Mouse (Mus musculus): Measurements from ENCODE around the gene 2610001J05Rik.

DNA sequence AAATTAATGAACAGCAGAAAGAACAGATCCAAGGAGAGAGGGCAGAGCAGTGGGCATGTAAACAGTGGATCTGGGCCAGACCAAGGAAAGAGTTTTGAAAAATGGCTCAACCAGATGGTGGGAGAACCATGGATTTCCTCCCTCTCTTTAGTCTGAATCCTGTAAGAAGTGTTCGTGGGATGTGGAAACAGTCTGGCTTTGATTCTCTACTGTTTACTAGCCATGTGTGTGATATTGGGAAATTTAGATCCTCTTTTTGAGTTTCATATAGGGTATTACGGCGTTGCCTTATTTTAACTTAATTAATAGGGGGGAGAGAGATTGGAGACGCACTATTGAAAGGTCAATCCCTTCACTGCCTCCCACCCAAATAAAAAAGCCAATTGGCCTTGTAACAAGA lies 18.1 kb downstream of the 2610001J05Rik start:
- no peak for TF ChIP-seq GATA1 (IDR thresholded peaks at IDR 0.05; ENCODE audit: low read length)
- TF ChIP-seq TAL1 (IDR thresholded peaks at IDR 0.05; ENCODE audit: low read length): no peak

All from erythroblast, embryonic 14.5 days (primary cell).